Mouse (Mus musculus) retina, postnatal 7 days (tissue): Measurements from ENCODE around the gene Dpf3.

Experiments used
- DNase-seq: peaks from one replicate; pipeline ENCODE4 v3.0.0-alpha.2; 2012; ENCODE audit warnings: low read depth, low spot score

Dpf3 gene

DNA sequence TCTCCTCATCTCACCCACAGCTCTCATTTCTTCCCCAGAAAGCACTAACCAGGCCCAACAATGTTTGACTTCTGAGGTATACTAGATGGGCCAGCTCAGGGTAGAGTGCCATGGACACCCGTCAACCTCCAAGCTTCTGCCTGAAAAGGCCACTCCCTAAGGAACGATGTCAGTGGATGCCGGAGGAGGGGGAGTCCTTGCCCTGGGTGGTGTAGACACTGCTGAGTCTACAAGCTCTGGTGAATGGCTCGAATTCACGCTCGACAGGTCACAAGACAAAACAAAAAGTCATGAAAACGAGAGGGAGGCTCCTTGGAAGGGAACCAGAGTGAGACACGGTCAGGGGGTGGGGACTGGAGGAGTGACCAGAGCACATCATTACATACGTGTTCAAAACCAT, 17.4 kb downstream of the Dpf3 start:
- no peak for DNase-seq

DNA sequence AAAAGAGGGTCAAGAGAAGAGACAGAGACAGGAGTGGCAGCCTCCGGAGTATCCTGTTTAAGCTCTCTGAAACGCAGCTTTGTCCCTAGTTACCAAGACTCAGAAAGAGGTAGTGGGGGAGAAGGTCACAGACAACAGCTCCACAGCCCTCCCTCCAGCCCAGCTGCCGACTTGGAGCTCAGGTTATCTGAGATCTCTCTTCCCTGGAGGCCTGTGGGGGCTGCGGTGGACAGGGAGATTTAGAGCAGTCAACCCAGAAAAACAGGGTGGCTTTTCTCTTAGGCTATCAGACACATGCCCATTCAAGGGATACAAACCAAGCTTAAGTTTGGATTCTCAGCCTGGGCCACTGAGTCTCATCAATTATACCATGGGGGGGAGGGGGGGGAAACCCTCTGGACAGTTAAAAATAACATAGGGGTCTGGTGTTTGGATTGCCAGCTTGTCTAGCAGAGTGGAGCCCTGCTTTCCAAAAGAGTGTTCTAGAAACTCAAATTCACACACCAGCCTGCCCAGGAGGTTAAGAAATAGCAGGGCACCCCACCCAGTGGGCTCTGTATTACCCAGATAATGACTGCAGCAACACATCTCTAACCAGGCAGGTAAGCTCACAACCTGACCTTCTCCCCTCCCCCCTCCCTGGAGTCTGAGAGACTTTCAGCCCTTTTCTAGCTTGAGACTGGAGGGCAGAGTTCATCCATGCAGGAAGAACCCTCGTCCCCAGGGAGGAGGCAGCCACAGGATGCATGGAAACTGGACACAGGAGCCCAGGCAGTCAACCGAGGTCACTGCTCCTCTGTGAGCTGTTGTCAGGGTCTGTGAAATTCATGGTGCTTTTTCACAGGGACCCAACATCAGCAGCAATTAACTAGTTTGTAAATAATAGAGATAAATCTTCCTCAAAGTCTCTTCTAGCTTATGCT, 20.7 kb downstream of the Dpf3 start:
- no peak for DNase-seq

DNA sequence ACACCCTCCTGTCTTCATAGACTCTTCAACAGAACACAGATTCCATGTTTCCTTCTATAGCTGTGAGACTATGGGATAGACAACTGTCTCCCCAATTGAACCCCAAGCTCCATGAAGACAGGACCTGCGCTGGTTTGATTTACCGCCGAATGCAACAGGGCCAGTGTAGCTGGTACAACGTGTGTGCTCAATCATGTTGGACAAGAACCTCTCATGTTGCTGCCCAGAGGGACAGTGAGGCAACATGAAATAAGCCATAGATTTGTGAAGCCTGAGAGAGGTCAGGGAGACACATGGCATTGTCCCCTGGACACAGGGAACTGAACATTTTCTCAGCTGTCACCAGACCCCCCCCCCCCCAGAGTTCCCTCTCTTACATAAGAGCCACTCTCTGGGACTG, 21.5 kb downstream of the Dpf3 start:
- no peak for DNase-seq

DNA sequence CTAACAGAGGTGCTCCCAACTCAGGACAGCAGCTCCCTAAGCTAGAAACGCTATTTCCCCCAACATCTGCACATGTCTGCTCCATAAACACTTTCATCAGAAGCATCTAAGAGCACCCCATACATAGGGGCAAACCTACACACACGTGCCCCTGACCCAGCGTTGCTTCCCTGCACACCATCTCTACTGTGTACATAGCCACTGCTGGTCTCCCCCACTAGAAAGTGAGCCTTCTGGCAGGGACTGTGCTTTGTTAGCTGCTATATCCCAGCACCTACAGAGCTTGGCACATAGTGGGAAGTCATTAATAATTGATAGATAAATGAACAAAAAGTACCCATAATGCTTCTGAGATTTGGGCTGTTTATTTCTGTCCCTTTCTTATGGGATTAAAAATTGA, 27.2 kb downstream of the Dpf3 start:
- no peak for DNase-seq

DNA sequence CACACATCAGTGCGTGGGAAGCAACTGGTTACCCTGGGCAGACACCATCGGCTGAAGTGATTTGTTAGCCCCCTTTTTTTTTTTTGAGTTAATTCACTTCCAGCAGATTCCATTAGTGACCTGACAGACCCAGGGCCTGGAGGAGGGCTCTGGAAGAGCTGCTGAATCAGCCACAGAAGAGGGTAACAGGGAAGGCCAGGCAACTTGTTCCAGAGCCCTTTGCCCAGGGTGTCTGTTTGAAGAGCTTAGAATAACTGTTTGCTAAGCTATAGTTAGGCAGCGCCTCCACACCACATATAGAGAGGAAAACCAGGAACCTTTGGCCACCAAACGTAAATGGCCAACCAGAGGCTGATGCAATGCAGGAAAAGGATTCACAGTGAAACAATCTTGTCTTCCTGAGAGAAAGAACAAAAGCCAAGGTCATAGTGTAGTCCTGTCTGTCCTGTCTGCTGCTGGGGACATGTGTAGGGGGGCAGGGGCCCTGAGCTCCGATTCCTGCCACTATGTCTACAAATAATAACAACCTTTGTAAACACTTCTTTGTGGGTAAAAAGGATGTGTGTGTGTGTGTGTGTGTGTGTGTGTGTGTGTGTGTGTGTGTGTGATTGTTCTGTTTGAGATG, 32.7 kb downstream of the Dpf3 start:
- no peak for DNase-seq

DNA sequence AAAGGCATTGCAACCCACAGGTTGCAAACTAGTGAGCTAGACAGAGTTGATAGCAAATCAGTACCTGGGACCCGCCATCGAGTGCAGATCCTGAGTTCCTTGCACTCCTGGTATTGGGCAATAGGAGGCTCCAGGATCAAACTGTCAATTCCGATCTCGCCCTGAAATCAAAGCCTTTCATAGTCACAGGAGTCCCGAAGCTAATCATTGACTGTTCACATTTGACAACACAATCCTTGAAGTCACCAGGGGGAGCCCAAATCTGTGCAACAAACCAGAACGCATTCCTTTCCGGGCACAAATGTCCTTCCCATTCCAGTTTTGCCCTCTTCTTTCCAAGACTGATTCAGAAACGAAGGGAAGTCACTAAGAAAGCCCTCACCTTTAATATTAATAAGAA, 35.7 kb downstream of the Dpf3 start:
- DNase-seq = no peak

DNA sequence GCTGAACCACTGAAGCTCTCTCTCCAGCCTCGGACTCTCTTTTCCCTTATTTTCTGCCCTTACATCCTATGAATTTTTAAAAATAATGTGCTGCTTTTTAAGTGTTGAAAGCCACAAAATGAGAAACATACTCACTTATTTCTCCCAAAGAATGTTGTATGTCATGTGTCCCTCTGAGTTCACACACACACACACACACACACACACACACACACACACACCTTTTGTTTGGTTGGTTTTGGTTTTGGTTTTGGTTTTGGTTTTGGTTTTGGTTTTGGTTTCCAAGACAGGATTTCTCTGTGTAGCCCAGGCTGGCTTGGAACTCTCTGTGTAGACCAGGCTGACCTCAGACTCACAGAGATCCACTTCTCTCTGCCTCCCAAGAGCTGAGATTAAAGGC, 37.0 kb downstream of the Dpf3 start:
- DNase-seq = no peak

DNA sequence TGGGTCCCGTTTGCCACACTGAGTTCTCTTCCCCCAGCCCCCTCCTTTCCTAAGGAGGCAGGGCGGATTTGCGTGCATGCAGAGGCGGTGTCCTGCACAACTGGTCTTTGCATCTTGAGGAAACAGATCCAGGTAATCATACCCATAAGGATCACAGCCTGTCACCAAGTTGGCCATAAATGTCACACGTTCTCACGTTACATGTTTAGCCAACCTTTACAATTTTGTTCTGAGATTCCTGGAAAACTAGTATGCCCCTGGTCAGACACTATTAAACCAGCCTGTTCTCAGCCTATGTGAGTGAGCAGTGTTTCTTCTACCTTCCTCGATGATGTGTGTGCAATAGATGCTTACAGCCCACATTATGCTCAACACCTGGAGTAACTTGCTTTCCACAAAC, 38.3 kb downstream of the Dpf3 start:
- no peak for DNase-seq

DNA sequence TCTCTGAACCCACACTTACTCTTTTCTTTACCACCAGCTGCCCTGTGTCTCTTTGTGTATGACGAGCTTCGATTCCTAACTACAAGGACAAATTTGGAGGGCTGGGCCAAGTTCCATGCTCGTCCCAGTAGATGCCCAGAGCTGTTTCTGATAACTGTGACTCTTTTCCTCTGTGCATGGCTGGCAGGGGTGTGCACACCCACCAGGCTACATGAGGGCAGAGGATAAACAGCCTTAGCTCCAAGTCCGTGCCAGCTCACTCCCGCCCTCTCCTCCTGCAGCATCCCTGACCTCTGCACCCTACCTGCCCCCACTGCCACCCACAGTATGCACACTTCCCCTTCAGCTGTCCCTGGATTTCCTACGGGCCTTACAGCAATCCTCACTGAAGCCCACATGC, 41.9 kb downstream of the Dpf3 start:
- DNase-seq = no peak

DNA sequence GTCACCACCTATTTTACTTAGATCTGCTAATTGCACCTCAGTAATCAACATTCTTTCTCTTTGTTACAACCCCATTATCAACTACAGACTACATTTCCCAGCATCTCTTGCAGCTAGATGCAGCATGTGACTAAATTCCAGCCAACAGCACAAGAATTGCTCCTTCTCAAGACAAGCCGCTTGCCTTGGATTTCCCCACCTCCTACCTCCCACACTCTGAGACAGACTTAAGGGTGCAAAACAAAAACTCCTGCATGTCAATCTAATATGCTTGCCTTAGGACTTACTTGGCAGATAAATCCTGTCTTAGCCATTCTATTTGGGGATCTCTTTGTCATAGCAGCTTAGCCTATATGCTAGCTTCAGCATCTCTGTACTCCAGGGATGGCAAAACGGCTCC, 43.1 kb downstream of the Dpf3 start:
- peak; percentile 53 for DNase-seq

DNA sequence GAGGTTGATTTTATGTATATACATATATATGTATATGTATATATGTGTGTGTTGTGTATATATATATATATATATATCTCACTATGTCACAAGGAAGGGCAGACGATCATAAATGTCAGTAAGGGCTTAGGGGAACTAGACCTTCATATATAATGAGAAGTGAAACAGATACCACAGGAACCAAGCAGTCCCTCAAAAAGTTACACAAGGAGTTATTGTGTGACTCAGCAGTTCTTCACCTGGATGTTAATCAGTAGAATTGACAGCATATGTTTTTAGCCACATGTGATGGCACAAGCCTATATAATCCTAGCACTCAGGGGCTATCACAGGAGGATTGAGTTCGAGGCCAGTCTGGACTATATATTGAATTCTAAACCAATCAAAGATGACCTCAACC, 49.5 kb downstream of the Dpf3 start:
- no peak for DNase-seq

DNA sequence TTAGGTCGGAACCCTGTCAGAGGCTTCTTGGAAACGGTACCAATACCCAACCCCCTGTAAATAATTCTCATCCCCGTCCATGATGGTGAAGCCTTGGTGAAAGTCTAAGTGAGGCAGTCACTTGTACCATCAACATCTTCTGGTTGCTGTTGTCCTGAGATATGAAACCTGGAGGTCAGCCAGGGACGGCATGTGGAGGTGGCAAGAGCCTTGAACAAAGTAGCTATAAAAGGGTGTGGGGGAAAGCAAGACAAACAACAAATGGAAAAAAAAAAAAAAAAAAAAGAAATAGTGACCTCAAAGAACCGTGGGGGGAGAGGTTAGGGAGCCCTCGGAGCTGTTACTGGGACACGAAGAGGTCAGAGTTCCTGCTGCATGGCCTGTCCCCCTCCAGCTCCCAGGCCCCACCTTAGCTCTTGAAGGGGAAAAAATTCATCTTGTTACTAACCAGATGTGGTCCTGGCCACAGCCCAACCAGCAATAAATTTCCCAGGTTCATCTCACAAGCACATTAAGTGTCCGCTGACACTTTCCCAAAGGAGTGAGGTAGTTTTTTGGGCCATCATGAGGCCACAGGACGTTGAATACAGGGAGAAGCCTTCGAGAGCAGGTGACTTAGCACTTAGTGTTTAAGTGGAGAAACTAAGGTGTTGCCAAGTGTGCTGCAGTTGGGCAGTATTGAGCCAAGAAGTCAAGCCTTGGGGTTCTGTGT, 53.4 kb downstream of the Dpf3 start:
- DNase-seq = no peak

DNA sequence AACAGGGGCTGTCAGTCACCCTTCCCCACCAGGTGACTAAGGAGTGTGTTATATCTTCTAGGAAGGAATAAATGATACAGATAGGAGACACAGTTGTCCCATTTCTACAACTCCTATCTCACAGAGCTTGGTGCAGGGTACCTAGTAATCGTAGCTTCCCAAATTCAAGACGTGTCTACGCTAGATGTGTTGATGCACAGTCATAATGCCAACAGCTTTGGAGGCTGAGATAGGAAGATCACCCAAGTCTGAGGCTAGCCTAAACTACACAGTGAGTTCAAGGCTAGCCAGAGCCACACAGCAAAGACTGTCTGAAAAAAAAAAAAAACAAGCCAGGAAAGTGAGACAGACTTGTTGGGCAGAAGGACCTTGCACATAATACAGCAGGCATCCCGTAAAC, 54.1 kb downstream of the Dpf3 start:
- no peak for DNase-seq

DNA sequence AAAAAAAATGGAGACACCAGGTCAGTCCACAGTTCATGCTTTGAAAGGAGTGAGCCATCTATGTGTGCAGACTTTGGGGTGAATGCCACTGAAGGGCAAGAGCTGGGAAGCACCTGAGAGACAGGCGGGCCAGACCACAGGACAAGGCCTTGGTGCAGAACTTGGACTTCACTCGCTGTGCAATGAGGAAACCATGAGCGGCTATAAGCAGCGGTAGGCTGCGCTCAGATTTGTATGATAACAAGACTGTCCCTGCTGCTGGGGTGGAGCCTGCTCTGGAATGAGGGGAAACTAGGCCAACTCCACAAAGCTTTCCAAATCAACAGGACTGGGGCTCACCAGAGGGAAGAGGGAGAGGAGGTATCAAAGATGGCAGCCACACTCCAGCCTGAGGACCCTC, 57.3 kb downstream of the Dpf3 start:
- no peak for DNase-seq

DNA sequence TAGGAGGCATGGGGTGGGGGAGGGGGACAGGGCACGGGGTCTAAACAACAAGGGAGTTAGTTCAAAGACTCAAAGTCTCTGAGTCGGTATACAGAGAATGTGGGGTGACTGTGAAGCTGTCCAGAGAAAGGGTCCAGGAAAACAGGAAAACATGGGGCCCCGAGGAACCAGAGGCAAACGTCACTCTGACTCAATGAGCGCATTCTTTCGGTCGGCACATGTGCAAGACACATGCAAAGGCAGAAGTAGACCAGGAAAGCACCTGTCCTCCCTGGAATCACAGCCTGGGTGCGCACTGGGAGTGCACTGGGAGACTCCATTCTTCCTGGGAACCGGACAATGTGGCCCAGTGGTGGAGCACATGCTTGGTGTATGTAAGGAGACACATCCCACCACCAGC, 59.5 kb downstream of the Dpf3 start:
- no peak for DNase-seq

DNA sequence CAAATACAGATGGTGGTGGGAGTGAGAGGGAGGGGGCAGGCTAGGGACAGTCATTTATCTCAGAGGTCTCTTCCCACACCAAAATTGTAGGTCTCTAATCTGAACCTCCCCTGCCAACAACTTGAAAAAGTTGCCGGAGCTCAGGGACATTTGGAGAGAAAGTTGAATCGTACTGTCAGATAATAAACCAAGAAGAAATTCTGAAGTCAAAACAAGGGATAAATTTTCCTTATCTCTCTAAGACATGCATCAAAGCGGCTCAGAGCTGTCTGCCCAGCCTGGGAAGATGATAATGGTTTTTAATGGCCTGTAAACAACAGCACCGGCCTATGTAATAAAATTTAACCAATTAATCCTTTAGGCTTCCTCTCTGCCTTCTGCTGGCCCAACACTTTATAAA, 59.9 kb downstream of the Dpf3 start:
- no peak for DNase-seq

DNA sequence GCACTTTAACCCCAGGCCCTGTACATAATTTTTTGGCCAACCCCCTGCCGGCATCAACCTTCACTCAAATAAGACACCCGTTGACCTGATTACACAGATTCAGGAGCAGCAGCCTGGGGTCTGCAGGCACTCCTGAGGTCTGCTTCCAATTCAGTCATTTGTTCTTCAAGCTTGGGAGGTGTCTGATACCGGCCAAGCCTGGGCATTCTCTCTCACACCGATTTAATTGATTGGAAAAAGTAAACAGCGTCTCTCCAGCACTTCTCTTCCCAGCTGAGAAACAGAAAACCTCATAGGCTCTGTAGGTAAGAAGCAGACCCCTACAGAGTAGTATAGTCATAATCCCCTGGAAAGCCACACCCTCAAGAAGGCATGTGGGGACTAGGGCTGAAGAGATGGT, 61.2 kb downstream of the Dpf3 start:
- no peak for DNase-seq

DNA sequence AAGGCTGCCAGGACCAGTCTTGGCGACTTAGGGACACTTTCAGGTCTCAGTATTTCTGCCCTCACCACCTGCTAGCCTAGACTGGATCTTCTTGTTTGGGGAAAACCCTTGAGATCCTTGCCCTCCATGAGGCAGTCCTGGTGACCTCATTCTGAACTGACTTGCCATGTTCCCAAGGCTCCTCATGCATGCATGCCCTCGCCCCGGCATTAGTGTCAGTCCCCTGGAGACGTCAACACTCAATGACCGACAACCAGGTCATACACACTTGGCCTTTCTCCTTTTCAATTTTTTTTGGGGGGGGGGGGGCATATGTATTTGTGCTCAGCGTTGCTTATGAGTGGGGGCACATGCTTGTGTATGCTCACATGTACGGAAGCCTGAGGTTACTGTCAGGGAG, 61.8 kb downstream of the Dpf3 start:
- no peak for DNase-seq

DNA sequence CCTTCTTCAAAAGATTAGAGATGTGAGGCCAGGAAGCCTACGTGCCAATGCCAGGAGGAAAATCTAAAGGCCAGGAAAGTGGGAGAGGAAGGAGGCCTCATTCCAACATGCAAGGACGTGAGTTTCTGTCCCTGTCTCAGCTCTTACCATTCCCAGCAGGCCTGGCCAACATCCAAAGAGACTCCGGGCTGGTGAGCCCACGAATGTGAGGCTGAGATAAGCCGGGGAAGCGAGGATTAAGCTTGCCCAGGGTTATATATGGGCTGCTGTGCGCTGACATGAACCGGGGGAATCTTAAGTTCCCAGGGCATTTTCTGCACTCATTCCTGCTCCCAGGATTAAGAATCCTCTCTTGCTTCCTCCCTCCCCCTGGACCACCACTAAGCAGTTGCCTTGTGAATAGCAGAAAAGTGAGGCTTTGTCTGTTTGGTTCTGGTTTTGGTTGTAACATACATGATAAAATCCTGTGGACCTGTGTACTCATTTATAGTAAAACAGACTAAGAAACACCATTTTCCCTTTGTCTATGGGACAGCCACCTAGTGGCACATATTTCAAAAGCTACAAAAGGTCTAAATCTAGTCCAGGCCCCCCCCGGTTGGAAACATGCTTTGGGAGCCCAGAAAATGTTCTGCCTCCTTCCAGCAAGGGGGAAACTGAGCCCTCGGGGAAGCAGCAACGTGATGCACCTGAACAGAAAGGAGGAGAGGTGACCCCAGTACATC, 62.6 kb downstream of the Dpf3 start:
- DNase-seq = peak; percentile 55

DNA sequence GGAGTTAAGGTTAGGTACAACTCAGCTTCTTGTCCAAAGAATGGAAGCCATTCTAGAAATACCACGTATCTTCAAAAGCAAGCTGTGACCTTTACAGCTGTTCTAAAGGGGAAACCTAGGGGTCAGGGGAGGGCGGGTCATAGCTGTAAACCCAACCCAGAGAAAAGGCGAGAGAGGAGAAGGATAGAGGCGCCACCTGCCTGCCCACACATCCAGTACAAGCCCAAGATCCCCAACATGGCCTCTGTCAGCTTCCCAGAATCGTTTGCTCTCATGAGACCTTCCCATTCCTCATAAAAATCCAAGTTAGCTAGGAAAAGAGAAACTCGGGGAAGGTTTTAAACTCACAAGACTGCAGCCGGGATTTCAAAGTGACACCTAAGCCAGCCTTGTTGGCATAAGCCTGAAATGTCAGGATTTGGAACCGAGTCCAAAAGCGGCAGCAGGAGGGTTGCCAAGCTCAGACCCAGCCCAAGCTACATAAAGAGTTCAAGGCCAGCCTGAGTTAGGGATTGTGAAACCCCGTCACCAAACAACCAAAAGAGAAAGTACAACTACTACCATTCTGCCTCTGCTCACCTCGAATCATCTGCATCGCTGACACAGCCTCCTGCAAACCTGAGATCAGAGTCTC, 63.3 kb downstream of the Dpf3 start:
- no peak for DNase-seq

DNA sequence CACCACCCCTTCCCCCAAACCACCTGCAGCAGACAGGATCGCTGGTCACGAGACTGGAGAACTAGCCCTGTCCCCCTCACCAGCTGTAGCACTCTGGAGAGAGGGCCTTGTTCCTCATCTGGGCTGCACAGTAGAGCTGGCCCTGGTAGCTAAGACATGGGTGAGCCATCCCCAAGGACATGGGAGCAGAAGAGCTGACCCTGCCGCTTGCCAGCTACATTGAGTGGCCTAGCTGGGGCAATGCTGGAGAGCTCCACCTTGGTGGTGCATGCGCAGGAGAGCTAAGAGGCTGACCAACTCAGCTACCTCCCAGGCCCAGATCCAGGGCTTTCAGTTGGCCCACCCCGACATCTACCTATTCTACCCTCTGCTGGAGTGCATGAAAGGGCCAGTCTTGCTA, 67.2 kb downstream of the Dpf3 start:
- DNase-seq = no peak

DNA sequence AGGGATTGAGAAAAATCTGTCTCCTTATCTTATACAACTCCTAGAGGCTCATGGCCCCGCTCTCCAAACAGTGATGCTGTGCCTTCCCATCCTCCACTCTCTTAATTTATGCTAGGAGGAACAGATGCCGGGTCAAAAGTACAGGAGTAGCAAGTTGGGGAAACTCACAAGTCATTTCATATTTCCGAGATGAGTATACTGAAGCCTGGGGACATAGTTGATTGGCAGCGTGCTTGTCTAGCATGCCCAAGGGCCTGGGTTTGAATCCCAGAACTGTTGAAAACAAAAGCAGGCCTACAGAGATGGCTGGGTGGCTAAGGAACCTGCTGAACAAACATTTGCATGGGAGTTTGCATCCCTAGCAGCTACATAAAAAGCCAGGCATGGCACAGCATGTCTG, 72.3 kb downstream of the Dpf3 start:
- no peak for DNase-seq
